Mouse (Mus musculus) pancreas, adult 10 weeks (tissue): ENCODE data around the gene Olfr1132. TPM values are rescaled to one million over a fixed set of nuclear protein-coding genes. Genes with fewer than 3 reads are reported as not detected.

Source experiments
- polyA plus RNA-seq: library from polyadenylated mRNA; stranded (reverse); fragments of 350-450 nt; fragmentation: Illumina TruSeq; extraction: RNeasy Lipid Tissue Mini Kit (QIAGEN cat#74804); gene quantifications from one replicate; pipeline ENCODE4 v1.2.3, GENCODE M21; 2015; ENCODE audit warnings: low read depth, low replicate concordance; ENCODE audit not compliant: insufficient read depth

The Olfr1132 gene
- not detected for polyA plus RNA-seq

GRCm38 (mm10) chr2:87637435-87637834, at the start of gene Olfr1132:
Gene Olfr1132 (minus strand): TSS chr2:87637535.

GRCm38 (mm10) chr2:87673564-87673963, 36.2 kb upstream of the Olfr1132 start, which contains the start of gene Olfr1135:
Gene Olfr1135 (minus strand): TSS chr2:87673664.

GRCm38 (mm10) chr2:87658360-87658759, 21.0 kb upstream of the Olfr1132 start, which contains the start of gene Olfr1134:
Gene Olfr1134 (minus strand): TSS chr2:87658460.

GRCm38 (mm10) chr2:87647274-87647673, 9.9 kb upstream of the Olfr1132 start, which contains the start of gene Olfr1133:
Gene Olfr1133 (minus strand): TSS chr2:87647374.

GRCm38 (mm10) chr2:87626804-87627203, 10.5 kb downstream of the Olfr1132 start, which contains the start of gene Olfr1131:
Gene Olfr1131 (plus strand): TSS chr2:87627104.

DNA sequence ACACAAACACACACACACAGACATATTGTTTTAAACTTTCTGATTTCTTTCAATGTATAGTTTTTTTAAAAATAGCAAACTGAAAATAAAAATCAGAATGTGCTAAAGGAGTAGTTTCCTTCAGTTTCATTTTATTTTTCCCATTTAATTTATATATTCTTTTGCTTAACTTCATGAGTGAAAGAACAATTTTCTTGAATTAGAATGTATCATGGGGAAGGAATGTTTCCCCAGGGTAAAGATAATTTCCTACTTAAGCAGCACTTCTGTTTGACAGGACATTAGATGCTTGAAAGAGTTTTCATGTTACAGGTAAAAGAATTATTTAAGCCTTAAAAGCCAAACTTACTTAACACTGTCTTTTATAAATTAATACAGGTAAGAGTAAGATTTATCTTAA, 31.4 kb downstream of the Olfr1132 start, which contains the start of gene Olfr1130:
Gene Olfr1130, plus strand, starts transcription at position 301 of the 400 bp plus-strand sequence.

Other genes with a start within 250 kb of the Olfr1132 start
- not detected for gene Olfr1123, start 220.9 kb downstream of the Olfr1132 start, polyA plus RNA-seq
- gene Olfr1124, start 207.3 kb downstream of the Olfr1132 start, polyA plus RNA-seq, result not detected
- not detected for gene Olfr1126, start 183.6 kb downstream of the Olfr1132 start, polyA plus RNA-seq
- gene Pramel7, start 140.4 kb downstream of the Olfr1132 start, polyA plus RNA-seq, result not detected
- not detected for gene Pramel6, start 131.0 kb downstream of the Olfr1132 start, polyA plus RNA-seq
- gene Olfr153, start 105.7 kb downstream of the Olfr1132 start, polyA plus RNA-seq, result not detected
- not detected for gene Olfr1128, start 92.0 kb downstream of the Olfr1132 start, polyA plus RNA-seq
- not detected for gene Olfr1129, start 63.6 kb downstream of the Olfr1132 start, polyA plus RNA-seq
- gene Olfr1130, start 31.3 kb downstream of the Olfr1132 start, polyA plus RNA-seq, result not detected
- not detected for gene Olfr1131, start 10.4 kb downstream of the Olfr1132 start, polyA plus RNA-seq
- not detected for gene Olfr1133, start 9.8 kb upstream of the Olfr1132 start, polyA plus RNA-seq
- not detected for gene Olfr1134, start 20.9 kb upstream of the Olfr1132 start, polyA plus RNA-seq
- gene Olfr1135, start 36.1 kb upstream of the Olfr1132 start, polyA plus RNA-seq, result not detected
- gene Olfr1136, start 56.4 kb upstream of the Olfr1132 start, polyA plus RNA-seq, result not detected
- not detected for gene Olfr1137, start 75.6 kb upstream of the Olfr1132 start, polyA plus RNA-seq
- gene Olfr1138, start 102.4 kb upstream of the Olfr1132 start, polyA plus RNA-seq, result not detected
- gene Olfr1140, start 106.2 kb upstream of the Olfr1132 start, polyA plus RNA-seq, result not detected
- not detected for gene Olfr1141, start 116.5 kb upstream of the Olfr1132 start, polyA plus RNA-seq
- not detected for gene Olfr152, start 141.9 kb upstream of the Olfr1132 start, polyA plus RNA-seq
- not detected for gene Olfr1143, start 163.1 kb upstream of the Olfr1132 start, polyA plus RNA-seq
- gene Olfr1145, start 172.3 kb upstream of the Olfr1132 start, polyA plus RNA-seq, result not detected
- not detected for gene Olfr1148, start 193.0 kb upstream of the Olfr1132 start, polyA plus RNA-seq
- gene Olfr1150-ps1, start 206.5 kb upstream of the Olfr1132 start, polyA plus RNA-seq, result not detected
- gene Olfr1151, start 218.3 kb upstream of the Olfr1132 start, polyA plus RNA-seq, result not detected
- not detected for gene Olfr1152, start 229.0 kb upstream of the Olfr1132 start, polyA plus RNA-seq